Mouse (Mus musculus): ENCODE measurements around the gene Gcg. TPM values are rescaled to one million over a fixed set of nuclear protein-coding genes. Genes with fewer than 3 reads are reported as not detected.

Gene Gcg
- polyA plus RNA-seq, 1 experiment, result not detected

- no peaks in the 10 kb centered on the region for H3K27me3 ChIP-seq (ENCODE audit: control insufficient read depth, insufficient read depth, low read length)
- 92% methylated on average over 2 of the region's 2 CpGs for WGBS
- no peak for DNase-seq (ENCODE audit: low read depth in 1 of 2, low spot score in 2 of 2)
- H3K27ac ChIP-seq (ENCODE audit: insufficient read depth, low read length), result no peak overlapping the region
- H3K4me1 ChIP-seq (ENCODE audit: control insufficient read depth, insufficient read depth, insufficient read length), result no peaks in the 10 kb centered on the region
- no peak overlapping the region for H3K4me3 ChIP-seq (ENCODE audit: extremely low read depth, insufficient read depth, insufficient read length)
- no peaks in the 10 kb centered on the region for H3K36me3 ChIP-seq (ENCODE audit: control insufficient read depth, insufficient read depth, low read length)
- TF ChIP-seq POLR2A (IDR thresholded peaks at IDR 0.05; ENCODE audit: low read depth, low read length), result no peak
- TF ChIP-seq CTCF (IDR thresholded peaks at IDR 0.05; ENCODE audit: extremely low read depth, insufficient read depth, insufficient read length, insufficient replicate concordance), result no peak
Observed at GRCm38 (mm10) chr2:62506441-62506840, 23.0 kb upstream of the Gcg start.

GRCm38 (mm10) chr2:62504269-62504796 lies 20.9 kb upstream of the Gcg start:
- H3K27ac ChIP-seq (ENCODE audit: insufficient read depth, low read length), result no peak overlapping the region
- 94% methylated on average over 4 of the region's 4 CpGs for WGBS
- DNase-seq (ENCODE audit: low read depth in 1 of 2, low spot score in 2 of 2), result no peak

GRCm38 (mm10) chr2:62503326-62503725 lies 19.9 kb upstream of the Gcg start:
- Histone ChIP-seq H3K27ac (ENCODE audit: insufficient read depth, low read length) (no peak overlapping the region), H3K36me3 (ENCODE audit: control insufficient read depth, insufficient read depth, low read length) (no peaks in the 10 kb centered on the region), H3K27me3 (ENCODE audit: control insufficient read depth, insufficient read depth, low read length) (no peaks in the 10 kb centered on the region), H3K4me3 (ENCODE audit: extremely low read depth, insufficient read depth, insufficient read length) (no peak overlapping the region), H3K4me1 (ENCODE audit: control insufficient read depth, insufficient read depth, insufficient read length) (no peaks in the 10 kb centered on the region)
- DNase-seq (ENCODE audit: low read depth in 1 of 2, low spot score in 2 of 2), result no peak
- no peak for TF ChIP-seq CTCF (IDR thresholded peaks at IDR 0.05; ENCODE audit: extremely low read depth, insufficient read depth, insufficient read length, insufficient replicate concordance)
- TF ChIP-seq POLR2A (IDR thresholded peaks at IDR 0.05; ENCODE audit: low read depth, low read length), result no peak
- 86% methylated on average over 5 of the region's 5 CpGs for WGBS

More at GRCm38 (mm10) chr2:62504269-62504796, 20.9 kb upstream of the Gcg start:
- Histone ChIP-seq H3K27me3 (ENCODE audit: control insufficient read depth, insufficient read depth, low read length) (no peaks in the 10 kb centered on the region), H3K4me3 (ENCODE audit: extremely low read depth, insufficient read depth, insufficient read length) (no peak overlapping the region), H3K36me3 (ENCODE audit: control insufficient read depth, insufficient read depth, low read length) (no peaks in the 10 kb centered on the region), H3K4me1 (ENCODE audit: control insufficient read depth, insufficient read depth, insufficient read length) (no peaks in the 10 kb centered on the region)
- TF ChIP-seq POLR2A (IDR thresholded peaks at IDR 0.05; ENCODE audit: low read depth, low read length) (no peak), CTCF (IDR thresholded peaks at IDR 0.05; ENCODE audit: extremely low read depth, insufficient read depth, insufficient read length, insufficient replicate concordance) (no peak)

- DNase-seq (ENCODE audit: low read depth in 1 of 2, low spot score in 2 of 2), result no peak
- Histone ChIP-seq H3K27me3 (ENCODE audit: control insufficient read depth, insufficient read depth, low read length) (no peaks in the 10 kb centered on the region), H3K36me3 (ENCODE audit: control insufficient read depth, insufficient read depth, low read length) (no peaks in the 10 kb centered on the region), H3K27ac (ENCODE audit: insufficient read depth, low read length) (no peak overlapping the region), H3K4me1 (ENCODE audit: control insufficient read depth, insufficient read depth, insufficient read length) (no peaks in the 10 kb centered on the region), H3K4me3 (ENCODE audit: extremely low read depth, insufficient read depth, insufficient read length) (no peak overlapping the region)
- TF ChIP-seq POLR2A (IDR thresholded peaks at IDR 0.05; ENCODE audit: low read depth, low read length) (no peak), CTCF (IDR thresholded peaks at IDR 0.05; ENCODE audit: extremely low read depth, insufficient read depth, insufficient read length, insufficient replicate concordance) (no peak)
- WGBS, result 88% methylated on average over 4 of the region's 4 CpGs
Observed at GRCm38 (mm10) chr2:62502516-62502915, 19.1 kb upstream of the Gcg start.

GRCm38 (mm10) chr2:62498821-62499220 lies 15.4 kb upstream of the Gcg start:
- Histone ChIP-seq H3K4me1 (ENCODE audit: control insufficient read depth, insufficient read depth, insufficient read length) (no peaks in the 10 kb centered on the region), H3K36me3 (ENCODE audit: control insufficient read depth, insufficient read depth, low read length) (no peaks in the 10 kb centered on the region), H3K27ac (ENCODE audit: insufficient read depth, low read length) (no peak overlapping the region), H3K27me3 (ENCODE audit: control insufficient read depth, insufficient read depth, low read length) (no peaks in the 10 kb centered on the region), H3K4me3 (ENCODE audit: extremely low read depth, insufficient read depth, insufficient read length) (no peak overlapping the region)
- TF ChIP-seq POLR2A (IDR thresholded peaks at IDR 0.05; ENCODE audit: low read depth, low read length) (no peak), CTCF (IDR thresholded peaks at IDR 0.05; ENCODE audit: extremely low read depth, insufficient read depth, insufficient read length, insufficient replicate concordance) (no peak)
- WGBS, result 88% methylated on average over 5 of the region's 5 CpGs
- DNase-seq (ENCODE audit: low read depth in 1 of 2, low spot score in 2 of 2), result no peak

- no peak overlapping the region for H3K27ac ChIP-seq (ENCODE audit: insufficient read depth, low read length)
- H3K4me3 ChIP-seq (ENCODE audit: extremely low read depth, insufficient read depth, insufficient read length), result no peak overlapping the region
- no peak for DNase-seq (ENCODE audit: low read depth in 1 of 2, low spot score in 2 of 2)
- H3K36me3 ChIP-seq (ENCODE audit: control insufficient read depth, insufficient read depth, low read length), result no peaks in the 10 kb centered on the region
- no peaks in the 10 kb centered on the region for H3K4me1 ChIP-seq (ENCODE audit: control insufficient read depth, insufficient read depth, insufficient read length)
- no peaks in the 10 kb centered on the region for H3K27me3 ChIP-seq (ENCODE audit: control insufficient read depth, insufficient read depth, low read length)
- no peak for TF ChIP-seq CTCF (IDR thresholded peaks at IDR 0.05; ENCODE audit: extremely low read depth, insufficient read depth, insufficient read length, insufficient replicate concordance)
- TF ChIP-seq POLR2A (IDR thresholded peaks at IDR 0.05; ENCODE audit: low read depth, low read length), result no peak
- 89% methylated on average over 4 of the region's 4 CpGs for WGBS
Observed at GRCm38 (mm10) chr2:62498086-62498485, 14.6 kb upstream of the Gcg start.

- H3K36me3 ChIP-seq (ENCODE audit: control insufficient read depth, insufficient read depth, low read length), result no peaks in the 10 kb centered on the region
- DNase-seq (ENCODE audit: low read depth in 1 of 2, low spot score in 2 of 2), result no peak
- TF ChIP-seq CTCF (IDR thresholded peaks at IDR 0.05; ENCODE audit: extremely low read depth, insufficient read depth, insufficient read length, insufficient replicate concordance) (no peak), POLR2A (IDR thresholded peaks at IDR 0.05; ENCODE audit: low read depth, low read length) (no peak)
- 85% methylated on average over 5 of the region's 5 CpGs for WGBS
- H3K27me3 ChIP-seq (ENCODE audit: control insufficient read depth, insufficient read depth, low read length), result no peaks in the 10 kb centered on the region
- no peak overlapping the region for H3K27ac ChIP-seq (ENCODE audit: insufficient read depth, low read length)
- no peak overlapping the region for H3K4me3 ChIP-seq (ENCODE audit: extremely low read depth, insufficient read depth, insufficient read length)
- H3K4me1 ChIP-seq (ENCODE audit: control insufficient read depth, insufficient read depth, insufficient read length), result no peaks in the 10 kb centered on the region
Observed at GRCm38 (mm10) chr2:62497333-62498002, 14.0 kb upstream of the Gcg start.

Data from spleen, adult 2 months (tissue).